Mouse (Mus musculus) heart, postnatal 4 days (tissue): ENCODE data around the gene Olfr905. TPM values are rescaled to one million over a fixed set of nuclear protein-coding genes. Genes with fewer than 3 reads are reported as not detected.

Experiments used
- DNase-seq: peaks from one replicate; pipeline ENCODE4 v3.0.0; 2021
- total RNA-seq, 2 experiments: library from RNA; stranded (reverse); gene quantifications; 2 replicates each; pipeline ENCODE4 v1.2.3; 2021

The Olfr905 gene
- total RNA-seq, result not detected

GRCm38 (mm10) chr9:38470807-38471206 is at the start of gene Olfr905:
TSS of gene Olfr905 (plus strand) at chr9:38471107.
- no peak for DNase-seq

- DNase-seq, result no peak
These were observed 47.1 kb upstream of the Olfr905 start for GRCm38 (mm10) chr9:38423801-38424200.

- no peak for DNase-seq
These were observed 43.9 kb upstream of the Olfr905 start for GRCm38 (mm10) chr9:38427026-38427425.

GRCm38 (mm10) chr9:38429155-38429554 is 41.8 kb upstream of the Olfr905 start, which contains the start of gene Olfr901:
TSS of gene Olfr901 (plus strand) at chr9:38429455.
- no peak for DNase-seq

- no peak for DNase-seq
These were observed 23.6 kb upstream of the Olfr905 start, which contains the start of gene Olfr902 for GRCm38 (mm10) chr9:38447352-38447751. TSS of gene Olfr902 (plus strand) at chr9:38447652.

- DNase-seq, result no peak
These were observed 8.1 kb upstream of the Olfr905 start, which contains the start of gene Olfr904 for GRCm38 (mm10) chr9:38462844-38463243. TSS of gene Olfr904 (plus strand) at chr9:38463144.

GRCm38 (mm10) chr9:38486785-38487184 is 15.9 kb downstream of the Olfr905 start, which contains the start of gene Olfr906:
TSS of gene Olfr906 (plus strand) at chr9:38487085.
- no peak for DNase-seq

- DNase-seq, result no peak
These were observed 24.6 kb downstream of the Olfr905 start, which contains the start of gene Olfr907 for GRCm38 (mm10) chr9:38495501-38495900. TSS of gene Olfr907 (plus strand) at chr9:38495801.

GRCm38 (mm10) chr9:38512353-38512752 is 41.4 kb downstream of the Olfr905 start:
- no peak for DNase-seq

GRCm38 (mm10) chr9:38521280-38521679 is 50.4 kb downstream of the Olfr905 start, which contains the start of gene Olfr911-ps1:
TSS of gene Olfr911-ps1 (plus strand) at chr9:38521580.
- no peak for DNase-seq

Other genes with a start within 250 kb of the Olfr905 start
- gene Olfr143, start 218.3 kb upstream of the Olfr905 start, total RNA-seq, result not detected
- not detected for gene Olfr895, start 203.3 kb upstream of the Olfr905 start, total RNA-seq
- gene Olfr896-ps1, start 180.0 kb upstream of the Olfr905 start, total RNA-seq, result not detected
- not detected for gene Olfr25, start 142.0 kb upstream of the Olfr905 start, total RNA-seq
- gene Olfr898, start 122.7 kb upstream of the Olfr905 start, total RNA-seq, result not detected
- gene Olfr250, start 104.2 kb upstream of the Olfr905 start, total RNA-seq, result not detected
- gene Olfr251, start 94.0 kb upstream of the Olfr905 start, total RNA-seq, result not detected
- gene Olfr147, start 69.4 kb upstream of the Olfr905 start, total RNA-seq, result not detected
- gene Olfr901, start 41.7 kb upstream of the Olfr905 start, total RNA-seq, result not detected
- gene Olfr902, start 23.5 kb upstream of the Olfr905 start, total RNA-seq, result not detected
- gene Olfr904, start 8.0 kb upstream of the Olfr905 start, total RNA-seq, result not detected
- not detected for gene Olfr906, start 16.0 kb downstream of the Olfr905 start, total RNA-seq
- not detected for gene Olfr907, start 24.7 kb downstream of the Olfr905 start, total RNA-seq
- gene Olfr911-ps1, start 50.5 kb downstream of the Olfr905 start, total RNA-seq, result not detected
- gene Olfr910, start 66.7 kb downstream of the Olfr905 start, total RNA-seq, result not detected
- not detected for gene Olfr912, start 109.1 kb downstream of the Olfr905 start, total RNA-seq
- not detected for gene Olfr913, start 121.7 kb downstream of the Olfr905 start, total RNA-seq
- gene Olfr914, start 134.0 kb downstream of the Olfr905 start, total RNA-seq, result not detected
- gene Olfr916, start 188.8 kb downstream of the Olfr905 start, total RNA-seq, result not detected
- gene Olfr917, start 194.7 kb downstream of the Olfr905 start, total RNA-seq, result not detected
- not detected for gene Olfr918, start 203.5 kb downstream of the Olfr905 start, total RNA-seq
- not detected for gene Olfr919, start 232.6 kb downstream of the Olfr905 start, total RNA-seq
- gene Vwa5a, start 247.2 kb downstream of the Olfr905 start, total RNA-seq, result 10 to 100 TPM; 25.9 to 27.5 TPM